Mouse (Mus musculus): Measurements from ENCODE around the gene Hist2h2be. TPM values are rescaled to one million over a fixed set of nuclear protein-coding genes. Genes with fewer than 3 reads are reported as not detected.
"Not testable (repeated sequence)": the region's sequence is repeated elsewhere in the genome, so short reads cannot be mapped to it uniquely, and the experiment has no call there.

Gene Hist2h2be
- polyA plus RNA-seq, 1 experiment from 2014 or later = 12.5 TPM

- not testable (repeated sequence) for H3K9me3 ChIP-seq (replicated peaks; ENCODE audit: control insufficient read depth, low read length); H3K36me3 ChIP-seq (ENCODE audit: control insufficient read depth, insufficient read depth, low read length); H3K27me3 ChIP-seq (replicated peaks; ENCODE audit: control insufficient read depth, insufficient read depth, low read length); DNase-seq (ENCODE audit: low spot score); ATAC-seq
- peaks cover 23% of the 10 kb centered on the region for H3K4me1 ChIP-seq (ENCODE audit: control insufficient read depth, insufficient read depth, low read length)
- peak overlapping the region; percentile 59 for H3K4me3 ChIP-seq (ENCODE audit: low read depth, low read length)
- under 1% methylated on average over 26 of the region's 47 CpGs for WGBS
- peak overlapping the region; percentile 97 for H3K27ac ChIP-seq (ENCODE audit: low read depth, low read length)
- peak overlapping the region; percentile 83 for H3K9ac ChIP-seq (ENCODE audit: low read length)
- peak overlapping the region; percentile 63 for H3K4me2 ChIP-seq (ENCODE audit: low read length)
Observed at GRCm38 (mm10) chr3:96220131-96220764, 671 bp upstream of the Hist2h2be start.

- WGBS = 5% methylated on average over 9 of the region's 9 CpGs
- no peak for DNase-seq (ENCODE audit: low spot score)
- H3K4me2 ChIP-seq (ENCODE audit: low read length) = peak overlapping the region; percentile 63
Observed at GRCm38 (mm10) chr3:96221640-96222038, 720 bp downstream of the Hist2h2be start.

GRCm38 (mm10) chr3:96222774-96223173, 1.9 kb downstream of the Hist2h2be start:
- H3K4me2 ChIP-seq (ENCODE audit: low read length) = peak overlapping the region; percentile 63
- peak overlapping the region; percentile 17; the same call in 1 of the 2 replicates for H3K9ac ChIP-seq (ENCODE audit: low read length)
- DNase-seq (ENCODE audit: low spot score) = no peak
- H3K36me3 ChIP-seq (ENCODE audit: control insufficient read depth, insufficient read depth, low read length) = no peaks in the 10 kb centered on the region
- WGBS = 84% methylated on average over 4 of the region's 4 CpGs
- ATAC-seq = no peak
- H3K27me3 ChIP-seq (replicated peaks; ENCODE audit: control insufficient read depth, insufficient read depth, low read length) = no peaks in the 10 kb centered on the region
- H3K4me3 ChIP-seq (ENCODE audit: low read depth, low read length) = no peak overlapping the region
- no peak overlapping the region for H3K27ac ChIP-seq (ENCODE audit: low read depth, low read length)
- peaks cover 26% of the 10 kb centered on the region for H3K4me1 ChIP-seq (ENCODE audit: control insufficient read depth, insufficient read depth, low read length)
- no peaks in the 10 kb centered on the region for H3K9me3 ChIP-seq (replicated peaks; ENCODE audit: control insufficient read depth, low read length)

More at GRCm38 (mm10) chr3:96221640-96222038, 720 bp downstream of the Hist2h2be start:
- Histone ChIP-seq H3K27ac (ENCODE audit: low read depth, low read length) (peak overlapping the region; percentile 97), H3K4me3 (ENCODE audit: low read depth, low read length) (peak overlapping the region; percentile 59), H3K36me3 (ENCODE audit: control insufficient read depth, insufficient read depth, low read length) (no peaks in the 10 kb centered on the region), H3K9ac (ENCODE audit: low read length) (peak overlapping the region; percentile 83), H3K9me3 (replicated peaks; ENCODE audit: control insufficient read depth, low read length) (no peaks in the 10 kb centered on the region), H3K4me1 (ENCODE audit: control insufficient read depth, insufficient read depth, low read length) (peaks cover 26% of the 10 kb centered on the region), H3K27me3 (replicated peaks; ENCODE audit: control insufficient read depth, insufficient read depth, low read length) (no peaks in the 10 kb centered on the region)
- no peak for ATAC-seq

- Histone ChIP-seq H3K9me3 (replicated peaks; ENCODE audit: control insufficient read depth, low read length) (no peaks in the 10 kb centered on the region), H3K4me1 (ENCODE audit: control insufficient read depth, insufficient read depth, low read length) (peaks cover 26% of the 10 kb centered on the region), H3K36me3 (ENCODE audit: control insufficient read depth, insufficient read depth, low read length) (no peaks in the 10 kb centered on the region), H3K27ac (ENCODE audit: low read depth, low read length) (no peak overlapping the region), H3K4me3 (ENCODE audit: low read depth, low read length) (no peak overlapping the region), H3K27me3 (replicated peaks; ENCODE audit: control insufficient read depth, insufficient read depth, low read length) (no peaks in the 10 kb centered on the region), H3K4me2 (ENCODE audit: low read length) (no peak overlapping the region), H3K9ac (ENCODE audit: low read length) (0 out of 2 replicates have a peak overlapping the region, but pooled peaks have one; percentile 1)
- ATAC-seq = no peak
- DNase-seq (ENCODE audit: low spot score) = no peak
- WGBS = 2% methylated on average over 2 of the region's 2 CpGs
Observed at GRCm38 (mm10) chr3:96225421-96225820, 4.5 kb downstream of the Hist2h2be start.

GRCm38 (mm10) chr3:96226695-96227648, 6.1 kb downstream of the Hist2h2be start:
- no peak overlapping the region for H3K4me2 ChIP-seq (ENCODE audit: low read length)
- DNase-seq (ENCODE audit: low spot score) (no peak), ATAC-seq (no peak)
- 76% methylated on average over 8 of the region's 8 CpGs for WGBS
- H3K9ac ChIP-seq (ENCODE audit: low read length) = no peak overlapping the region
- no peaks in the 10 kb centered on the region for H3K36me3 ChIP-seq (ENCODE audit: control insufficient read depth, insufficient read depth, low read length)
- peaks cover 19% of the 10 kb centered on the region for H3K4me1 ChIP-seq (ENCODE audit: control insufficient read depth, insufficient read depth, low read length)
- H3K27me3 ChIP-seq (replicated peaks; ENCODE audit: control insufficient read depth, insufficient read depth, low read length) = no peaks in the 10 kb centered on the region
- no peak overlapping the region for H3K4me3 ChIP-seq (ENCODE audit: low read depth, low read length)
- H3K9me3 ChIP-seq (replicated peaks; ENCODE audit: control insufficient read depth, low read length) = no peaks in the 10 kb centered on the region
- H3K27ac ChIP-seq (ENCODE audit: low read depth, low read length) = no peak overlapping the region

GRCm38 (mm10) chr3:96228828-96229227, 7.9 kb downstream of the Hist2h2be start:
- Histone ChIP-seq H3K4me2 (ENCODE audit: low read length) (no peak overlapping the region), H3K9me3 (replicated peaks; ENCODE audit: control insufficient read depth, low read length) (no peaks in the 10 kb centered on the region), H3K4me3 (ENCODE audit: low read depth, low read length) (no peak overlapping the region), H3K9ac (ENCODE audit: low read length) (no peak overlapping the region), H3K4me1 (ENCODE audit: control insufficient read depth, insufficient read depth, low read length) (peaks cover 5% of the 10 kb centered on the region; the same call in 1 of the 2 replicates), H3K27me3 (replicated peaks; ENCODE audit: control insufficient read depth, insufficient read depth, low read length) (no peaks in the 10 kb centered on the region), H3K27ac (ENCODE audit: low read depth, low read length) (no peak overlapping the region), H3K36me3 (ENCODE audit: control insufficient read depth, insufficient read depth, low read length) (no peaks in the 10 kb centered on the region)
- 70% methylated on average over 2 of the region's 2 CpGs for whole genome bisulfite sequencing
- ATAC-seq = no peak
- no peak for DNase-seq (ENCODE audit: low spot score)

- ATAC-seq (no peak), DNase-seq (ENCODE audit: low spot score) (no peak)
- Histone ChIP-seq H3K9me3 (replicated peaks; ENCODE audit: control insufficient read depth, low read length) (no peaks in the 10 kb centered on the region), H3K9ac (ENCODE audit: low read length) (no peak overlapping the region), H3K36me3 (ENCODE audit: control insufficient read depth, insufficient read depth, low read length) (no peaks in the 10 kb centered on the region), H3K27me3 (replicated peaks; ENCODE audit: control insufficient read depth, insufficient read depth, low read length) (no peaks in the 10 kb centered on the region), H3K4me1 (ENCODE audit: control insufficient read depth, insufficient read depth, low read length) (peaks cover under 1% of the 10 kb centered on the region; the same call in 1 of the 2 replicates), H3K27ac (ENCODE audit: low read depth, low read length) (no peak overlapping the region), H3K4me3 (ENCODE audit: low read depth, low read length) (no peak overlapping the region), H3K4me2 (ENCODE audit: low read length) (no peak overlapping the region)
- WGBS = 84% methylated on average over 2 of the region's 2 CpGs
Observed at GRCm38 (mm10) chr3:96230404-96230803, 9.5 kb downstream of the Hist2h2be start.

- no peak overlapping the region for H3K4me3 ChIP-seq (ENCODE audit: low read depth, low read length)
- no peaks in the 10 kb centered on the region for H3K36me3 ChIP-seq (ENCODE audit: control insufficient read depth, insufficient read depth, low read length)
- no peak overlapping the region for H3K4me2 ChIP-seq (ENCODE audit: low read length)
- ATAC-seq (no peak), DNase-seq (ENCODE audit: low spot score) (no peak)
- WGBS = 76% methylated on average over 4 of the region's 4 CpGs
- H3K4me1 ChIP-seq (ENCODE audit: control insufficient read depth, insufficient read depth, low read length) = no peaks in the 10 kb centered on the region
- H3K27me3 ChIP-seq (replicated peaks; ENCODE audit: control insufficient read depth, insufficient read depth, low read length) = no peaks in the 10 kb centered on the region
- no peak overlapping the region for H3K9ac ChIP-seq (ENCODE audit: low read length)
- no peak overlapping the region for H3K27ac ChIP-seq (ENCODE audit: low read depth, low read length)
- H3K9me3 ChIP-seq (replicated peaks; ENCODE audit: control insufficient read depth, low read length) = no peaks in the 10 kb centered on the region
Observed at GRCm38 (mm10) chr3:96230910-96231757, 10.2 kb downstream of the Hist2h2be start.
